Mouse (Mus musculus) intestine, embryonic 14.5 days (tissue): Measurements from ENCODE around the gene Ggt7. TPM values are rescaled to one million over a fixed set of nuclear protein-coding genes. Genes with fewer than 3 reads are reported as not detected.
A peak's percentile ranks its signal among the peaks of the same experiment; 100 is the strongest.

Experiments used
- ATAC-seq: fragments of 200-750 bp; cut with Nextera tagmentation; replicated peaks from 2 replicates; pipeline ENCODE4 v1.8.0; 2017; ENCODE audit warnings: low read depth, moderate number of reproducible peaks, moderate TSS enrichment, moderate library complexity; ENCODE audit not compliant: low FRiP score, low TSS enrichment
- DNase-seq: peaks from one replicate; pipeline ENCODE4 v3.0.0-alpha.2; 2018; ENCODE audit warnings: low spot score
- H3K27ac ChIP-seq: fragments of 300-500 bp; sonication (generic); 2 replicates; pipeline ENCODE4 v1.5.1; 2014; ENCODE audit warnings: low read depth, mild to moderate bottlenecking, control low read depth
- H3K27me3 ChIP-seq: fragments of 300-500 bp; sonication (generic); replicated peaks from 2 replicates; pipeline ENCODE4 v1.6.1; 2014; ENCODE audit warnings: low read length, control low read depth; ENCODE audit not compliant: control insufficient read depth, insufficient read depth
- H3K36me3 ChIP-seq: fragments of 300-500 bp; sonication (generic); 2 replicates; pipeline ENCODE4 v1.6.1; 2014; ENCODE audit warnings: low read length, control low read depth; ENCODE audit not compliant: control insufficient read depth, insufficient read depth
- H3K4me1 ChIP-seq: fragments of 300-500 bp; sonication (generic); replicated peaks from 2 replicates; pipeline ENCODE4 v1.6.1; 2014; ENCODE audit warnings: low read length, control low read depth, mixed read lengths; ENCODE audit not compliant: control insufficient read depth, insufficient read depth
- H3K4me2 ChIP-seq: fragments of 300-500 bp; sonication (generic); 2 replicates; pipeline ENCODE4 v1.6.1; 2014; ENCODE audit warnings: low read length
- H3K4me3 ChIP-seq: fragments of 300-500 bp; sonication (generic); 2 replicates; pipeline ENCODE4 v1.5.1; 2014; ENCODE audit warnings: low read depth, low read length, control low read depth, mixed read lengths
- H3K9ac ChIP-seq: fragments of 300-500 bp; sonication (generic); 2 replicates; pipeline ENCODE4 v1.6.1; 2014; ENCODE audit warnings: mild to moderate bottlenecking, low read length
- H3K9me3 ChIP-seq: fragments of 300-500 bp; sonication (generic); 2 replicates; pipeline ENCODE4 v1.6.1; 2016; ENCODE audit warnings: low read length, control low read depth; ENCODE audit not compliant: control insufficient read depth
- WGBS: fragments of 180-500 bp; shearing (Covaris S2); extraction: QIAGEN DNeasy Blood & Tissue Kit; methylation state at CpG from one replicate; pipeline ENCODE4 v1.1.7; 2014; 5-methylcytosine and 5-hydroxymethylcytosine counted together
- polyA plus RNA-seq: library from polyadenylated mRNA; unstranded; fragments of >200 nt; fragmentation: Nextera tagmentation; extraction: Ambion mirVana; gene quantifications from 2 replicates; pipeline ENCODE4 v1.2.1, GENCODE M21; 2014

Gene Ggt7
- polyA plus RNA-seq, 1 experiment from 2014 or later: 3.6 TPM

DNA sequence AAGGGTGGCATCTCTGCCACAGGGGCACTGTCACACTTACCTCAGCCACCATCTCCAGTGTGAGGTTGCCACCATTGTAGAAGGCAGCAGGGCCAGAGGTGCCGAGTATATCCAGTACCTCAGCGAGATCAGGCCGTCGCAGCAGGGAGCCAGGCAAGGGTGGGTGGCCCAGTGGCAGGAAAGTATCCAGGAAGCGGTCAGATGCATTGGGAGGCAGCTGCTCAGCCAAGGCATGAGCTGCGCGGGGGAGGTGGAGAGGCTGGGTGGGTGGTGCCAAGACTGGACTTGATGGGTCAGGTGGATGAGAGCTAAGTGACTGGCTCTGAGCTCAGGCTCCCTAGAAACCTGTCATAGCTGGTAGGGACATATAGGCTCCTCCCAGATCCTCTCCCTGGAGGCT, 15.4 kb downstream of the Ggt7 start:
- no peak for ATAC-seq
- no peaks in the 10 kb centered on the region for H3K27me3 ChIP-seq
- no peak overlapping the region for H3K9ac ChIP-seq
- H3K9me3 ChIP-seq: no peaks in the 10 kb centered on the region
- H3K4me1 ChIP-seq: peaks cover 4% of the 10 kb centered on the region; the same call in 1 of the 2 replicates
- WGBS: 78% methylated on average over 7 of the region's 7 CpGs
- no peaks in the 10 kb centered on the region for H3K36me3 ChIP-seq
- DNase-seq: no peak
- no peak overlapping the region for H3K4me2 ChIP-seq
- no peak overlapping the region for H3K4me3 ChIP-seq
- H3K27ac ChIP-seq: no peak overlapping the region

DNA sequence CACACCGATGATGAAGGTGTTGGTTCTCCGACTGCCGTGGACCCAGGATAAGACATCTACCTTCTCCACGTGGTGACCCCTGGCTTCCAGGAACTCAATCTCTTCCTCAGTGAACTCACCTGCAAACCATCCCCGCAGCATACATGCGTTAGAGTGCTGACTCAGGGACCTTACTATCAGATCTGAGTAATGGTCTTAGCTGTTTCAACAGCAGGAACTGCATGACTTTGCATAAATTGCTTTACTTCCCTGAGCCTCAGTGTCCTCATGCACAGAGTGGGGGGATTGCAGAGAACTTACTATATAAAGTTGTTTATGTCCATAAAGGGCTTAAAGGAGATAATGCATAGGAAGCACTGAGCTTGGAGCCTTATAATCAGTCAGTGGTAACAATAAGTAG, 27.0 kb downstream of the Ggt7 start:
- 89% methylated on average over 6 of the region's 6 CpGs for WGBS

DNA sequence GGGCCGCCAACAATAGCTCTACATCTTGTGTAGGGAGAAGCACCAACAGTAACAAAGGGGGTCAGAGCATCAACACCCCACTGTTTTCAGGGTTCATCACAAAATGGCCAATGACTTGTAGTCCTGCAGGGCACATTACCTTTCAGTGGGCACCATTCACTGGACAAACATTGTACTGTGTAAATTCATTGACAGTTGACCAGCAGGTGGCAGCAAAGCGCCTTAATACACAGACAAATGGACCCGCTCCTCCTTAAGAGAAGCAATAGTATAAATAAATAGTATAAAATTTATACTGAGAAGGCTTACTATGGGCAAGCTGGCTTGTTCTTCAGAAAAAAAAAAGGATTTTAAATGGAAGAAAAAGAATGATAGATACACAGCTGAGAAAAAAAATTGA, 36.0 kb downstream of the Ggt7 start:
- 39% methylated on average over 3 of the region's 3 CpGs for WGBS

More for the DNA sequence above, 27.0 kb downstream of the Ggt7 start:
- Histone ChIP-seq H3K27me3 (no peaks in the 10 kb centered on the region), H3K36me3 (no peaks in the 10 kb centered on the region), H3K4me2 (no peak overlapping the region), H3K9me3 (no peaks in the 10 kb centered on the region), H3K27ac (no peak overlapping the region), H3K9ac (no peak overlapping the region), H3K4me1 (no peaks in the 10 kb centered on the region), H3K4me3 (no peak overlapping the region)
- DNase-seq: peak; percentile 31
- ATAC-seq: no peak

DNA sequence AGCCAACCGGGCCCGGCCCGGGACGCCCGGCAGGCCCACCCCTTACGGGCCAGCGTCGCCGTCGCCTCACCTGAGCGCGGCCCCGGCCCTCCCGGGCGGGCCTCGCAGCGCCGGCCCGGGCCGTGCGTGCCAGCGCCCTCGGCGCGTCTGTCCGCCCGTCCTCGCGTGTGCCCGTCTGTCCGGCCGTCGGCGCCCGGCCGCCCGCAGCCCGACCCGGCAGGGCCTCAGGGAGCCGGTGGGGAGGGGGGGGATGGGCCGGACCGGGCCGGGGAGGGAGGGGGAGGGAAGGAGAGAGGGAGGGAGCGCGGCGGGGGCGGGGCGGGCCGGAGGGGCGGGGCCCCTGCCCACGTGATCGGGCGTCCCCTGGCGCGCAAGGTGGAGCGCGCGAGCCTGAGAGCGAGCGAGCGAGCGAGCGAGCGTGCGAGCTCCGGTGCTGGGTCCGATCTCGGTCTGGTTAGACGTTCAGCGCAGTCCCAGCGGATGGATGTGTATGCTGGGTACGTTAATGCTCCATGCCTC, 44.4 kb downstream of the Ggt7 start, which contains the start of gene Ncoa6:
Gene Ncoa6 (minus strand): TSS at position 325 of the 519 bp plus-strand sequence.
- WGBS: 1% methylated on average over 37 of the region's 72 CpGs
- peak within 1 kb of the TSS; percentile 80 for H3K27ac ChIP-seq
- peak; percentile 81 for ATAC-seq

More for the DNA sequence above, 36.0 kb downstream of the Ggt7 start:
- DNase-seq (peak; percentile 79), ATAC-seq (no peak)
- H3K9me3 ChIP-seq: no peaks in the 10 kb centered on the region
- H3K27me3 ChIP-seq: no peaks in the 10 kb centered on the region
- no peak overlapping the region for H3K27ac ChIP-seq
- no peak overlapping the region for H3K9ac ChIP-seq
- no peaks in the 10 kb centered on the region for H3K36me3 ChIP-seq
- H3K4me1 ChIP-seq: no peaks in the 10 kb centered on the region
- no peak overlapping the region for H3K4me2 ChIP-seq
- H3K4me3 ChIP-seq: no peak overlapping the region

DNA sequence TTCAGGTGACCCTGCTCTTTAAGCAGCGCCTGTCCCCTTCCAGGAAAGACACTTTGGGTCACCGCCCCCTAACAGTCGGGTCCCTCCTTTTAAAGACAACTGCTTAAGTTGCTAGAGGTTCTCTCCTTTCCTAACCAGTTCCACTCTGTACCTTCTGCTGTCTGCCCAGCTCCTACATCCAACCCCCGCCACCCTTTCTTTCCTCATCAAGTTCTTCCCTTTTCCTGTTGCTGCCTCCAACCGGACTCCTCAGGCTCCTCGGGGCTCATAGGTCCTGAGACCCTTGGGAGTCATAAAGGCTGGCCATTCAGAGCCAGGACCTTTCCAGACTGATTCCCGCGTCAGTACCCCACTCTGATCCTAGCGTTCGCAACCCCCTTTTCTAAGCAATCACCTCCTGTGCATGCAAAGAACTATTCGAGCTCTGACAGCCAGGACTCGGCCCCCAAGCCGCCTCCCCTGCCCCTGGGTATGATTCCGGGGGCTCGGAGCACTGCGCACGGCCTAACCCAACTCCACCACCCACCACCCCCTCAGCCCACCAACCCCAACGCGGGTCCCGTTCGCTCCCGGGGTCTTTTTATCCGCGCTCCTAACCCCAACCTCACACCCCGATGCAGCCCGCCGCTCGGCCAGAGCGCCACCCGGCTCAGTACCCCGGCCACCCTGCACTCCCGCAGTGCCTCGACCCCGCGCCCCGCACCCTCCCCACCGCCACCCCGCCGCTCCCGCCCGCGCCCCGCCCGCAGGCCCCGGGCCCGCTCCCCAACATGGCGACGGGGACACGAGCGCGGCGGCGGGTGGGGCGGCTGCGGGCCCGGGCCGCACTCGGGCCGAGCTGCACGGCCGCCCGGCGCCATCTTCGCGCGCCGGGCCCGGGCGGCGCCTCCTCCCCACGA, 45.1 kb downstream of the Ggt7 start:
- peak; percentile 82 for DNase-seq
- Histone ChIP-seq H3K36me3 (no peaks in the 10 kb centered on the region), H3K9me3 (no peaks in the 10 kb centered on the region), H3K27me3 (no peaks in the 10 kb centered on the region), H3K4me1 (peaks cover 17% of the 10 kb centered on the region), H3K4me3 (peak overlapping the region; percentile 82), H3K4me2 (peak overlapping the region; percentile 84), H3K9ac (peak overlapping the region; percentile 96), H3K27ac (peak overlapping the region; percentile 80)
- WGBS: under 1% methylated on average over 35 of the region's 71 CpGs
- peak; percentile 70 for ATAC-seq

More for the DNA sequence above, 44.4 kb downstream of the Ggt7 start, which contains the start of gene Ncoa6:
- Histone ChIP-seq H3K9ac (peak within 1 kb of the TSS; percentile 96), H3K27me3 (no peaks in the 10 kb centered on the region), H3K4me2 (peak within 1 kb of the TSS; percentile 84), H3K4me1 (peaks cover 17% of the 10 kb centered on the region), H3K9me3 (no peaks in the 10 kb centered on the region), H3K36me3 (no peaks in the 10 kb centered on the region), H3K4me3 (peak within 1 kb of the TSS; percentile 82)
- peak; percentile 89 for DNase-seq

DNA sequence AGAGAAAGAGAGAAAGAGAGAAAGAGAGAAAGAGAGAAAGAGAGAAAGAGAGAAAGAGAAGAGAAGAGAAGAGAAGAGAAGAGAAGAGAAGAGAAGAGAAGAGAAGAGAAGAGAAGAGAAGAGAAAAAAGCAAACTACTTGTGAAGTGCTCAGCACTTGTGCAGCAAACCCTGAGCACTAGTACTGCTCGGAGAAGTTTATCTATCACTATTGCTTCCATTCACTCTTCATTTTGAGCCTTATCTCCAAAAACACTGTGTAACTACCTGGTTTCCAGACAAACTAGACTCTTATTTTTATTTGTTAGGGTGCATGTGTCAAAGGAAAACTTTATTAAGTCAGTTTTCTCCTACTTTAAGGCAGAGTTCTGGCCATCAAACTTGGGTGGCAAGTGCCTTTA, 51.2 kb downstream of the Ggt7 start:
- no peak for DNase-seq
- no peak overlapping the region for H3K4me2 ChIP-seq
- no peaks in the 10 kb centered on the region for H3K9me3 ChIP-seq
- H3K4me3 ChIP-seq: no peak overlapping the region
- H3K9ac ChIP-seq: no peak overlapping the region
- peaks cover 17% of the 10 kb centered on the region; the same call in 1 of the 2 replicates for H3K36me3 ChIP-seq
- no peak overlapping the region for H3K27ac ChIP-seq
- 100% methylated on average over 1 of the region's 1 CpGs for WGBS
- no peaks in the 10 kb centered on the region for H3K27me3 ChIP-seq
- 0 out of 2 replicates have a peak, but pooled peaks cover 12% of the 10 kb centered on the region for H3K4me1 ChIP-seq
- ATAC-seq: no peak

- no peak overlapping the region for H3K9ac ChIP-seq
- 80% methylated on average over 7 of the region's 7 CpGs for WGBS
- DNase-seq: no peak
- H3K27ac ChIP-seq: no peak overlapping the region
- no peaks in the 10 kb centered on the region for H3K36me3 ChIP-seq
- H3K4me3 ChIP-seq: no peak overlapping the region
- H3K27me3 ChIP-seq: no peaks in the 10 kb centered on the region
- H3K4me1 ChIP-seq: no peaks in the 10 kb centered on the region
- H3K4me2 ChIP-seq: no peak overlapping the region
- H3K9me3 ChIP-seq: no peaks in the 10 kb centered on the region
- ATAC-seq: no peak
These were observed 64.4 kb downstream of the Ggt7 start for GRCm38 (mm10) chr2:155453591-155453990.

GRCm38 (mm10) chr2:155451256-155451655, 66.8 kb downstream of the Ggt7 start:
- Histone ChIP-seq H3K27ac (no peak overlapping the region), H3K9me3 (no peaks in the 10 kb centered on the region), H3K9ac (no peak overlapping the region), H3K4me1 (no peaks in the 10 kb centered on the region), H3K4me2 (no peak overlapping the region), H3K36me3 (no peaks in the 10 kb centered on the region), H3K27me3 (no peaks in the 10 kb centered on the region), H3K4me3 (no peak overlapping the region)
- ATAC-seq (no peak), DNase-seq (no peak)
- WGBS: 88% methylated on average over 5 of the region's 5 CpGs
